Mouse (Mus musculus) myocyte (in vitro differentiated cells): ENCODE data around the gene Spty2d1. TPM values are rescaled to one million over a fixed set of nuclear protein-coding genes. Genes with fewer than 3 reads are reported as not detected.
"Not testable (repeated sequence)": the region's sequence is repeated elsewhere in the genome, so short reads cannot be mapped to it uniquely, and the experiment has no call there.

Source experiments
- H3K27me3 ChIP-seq: one replicate; pipeline ENCODE4 v1.6.1; 2011; ENCODE audit not compliant: control insufficient read depth, insufficient read depth, insufficient read length
- H3K36me3 ChIP-seq: one replicate; pipeline ENCODE4 v1.6.1; 2011; ENCODE audit not compliant: control insufficient read depth, insufficient read depth
- H3K4me2 ChIP-seq: one replicate; pipeline ENCODE4 v1.6.1; 2011; ENCODE audit warnings: low read depth, control low read depth
- H3K4me3 ChIP-seq: one replicate; pipeline ENCODE4 v1.5.1; 2011; ENCODE audit warnings: mild to moderate bottlenecking, control low read depth, moderate library complexity
- H3K79me2 ChIP-seq: one replicate; pipeline ENCODE4 v1.6.1; 2011; ENCODE audit not compliant: control insufficient read depth, insufficient read depth
- H3ac ChIP-seq: one replicate; pipeline ENCODE4 v1.6.1; 2011; ENCODE audit not compliant: control insufficient read depth, insufficient read length
- CEBPB ChIP-seq: IDR thresholded peaks from 2 replicates; pipeline ENCODE4 v1.6.1; 2011; ENCODE audit warnings: mild to moderate bottlenecking, moderate library complexity; ENCODE audit not compliant: poor library complexity, insufficient read depth, severe bottlenecking
- E2F4 ChIP-seq: IDR thresholded peaks from one replicate; pipeline ENCODE4 v1.6.1; 2011; ENCODE audit warnings: mild to moderate bottlenecking, control low read depth, moderate library complexity; ENCODE audit not compliant: insufficient read depth
- MAX ChIP-seq: IDR thresholded peaks from one replicate; pipeline ENCODE4 v1.6.1; 2011; ENCODE audit warnings: low read depth, mild to moderate bottlenecking, control low read depth
- MYOD1 ChIP-seq, 3 experiments: IDR thresholded peaks; one replicate each; pipeline ENCODE4 v1.6.1; 2011; ENCODE audit warnings: control low read depth in 2 of 3, low read depth in 2 of 3, mild to moderate bottlenecking in 2 of 3, moderate library complexity in 1 of 3; ENCODE audit not compliant: insufficient read length in 2 of 3, control insufficient read depth in 1 of 3
- MYOG ChIP-seq, 3 experiments: IDR thresholded peaks; one replicate each; pipeline ENCODE4 v1.6.1; 2011; ENCODE audit warnings: control low read depth in 2 of 3, low read depth in 2 of 3, mild to moderate bottlenecking in 2 of 3; ENCODE audit not compliant: insufficient read length in 2 of 3, control insufficient read depth in 1 of 3, insufficient read depth in 1 of 3
- POLR2A ChIP-seq: IDR thresholded peaks from one replicate; pipeline ENCODE4 v1.6.1; 2011; ENCODE audit warnings: low read depth, mild to moderate bottlenecking, control low read depth, moderate library complexity; ENCODE audit not compliant: insufficient read length
- POLR2AphosphoS2 ChIP-seq: IDR thresholded peaks from one replicate; pipeline ENCODE4 v1.6.1; 2011; ENCODE audit warnings: low read depth, control low read depth; ENCODE audit not compliant: insufficient read length
- REST ChIP-seq: IDR thresholded peaks from one replicate; pipeline ENCODE4 v1.6.1; 2011; ENCODE audit warnings: mild to moderate bottlenecking, control low read depth, moderate library complexity; ENCODE audit not compliant: insufficient read depth, insufficient read length
- SRF ChIP-seq: IDR thresholded peaks from one replicate; pipeline ENCODE4 v1.6.1; 2011; ENCODE audit warnings: low read depth; ENCODE audit not compliant: control insufficient read depth, insufficient read length
- TCF12 ChIP-seq: IDR thresholded peaks from one replicate; pipeline ENCODE4 v1.6.1; 2011; ENCODE audit warnings: mild to moderate bottlenecking, control low read depth; ENCODE audit not compliant: poor library complexity, insufficient read depth, severe bottlenecking
- TCF3 ChIP-seq: IDR thresholded peaks from one replicate; pipeline ENCODE4 v1.6.1; 2011; ENCODE audit warnings: low read depth, control low read depth; ENCODE audit not compliant: insufficient read length
- USF1 ChIP-seq: IDR thresholded peaks from one replicate; pipeline ENCODE4 v1.6.1; 2011; ENCODE audit warnings: low read depth, mild to moderate bottlenecking, control low read depth, moderate library complexity
- polyA plus RNA-seq: library from polyadenylated mRNA; unstranded; fragments of >200 nt; fragmentation: generic; extraction: Trizol; gene quantifications from one replicate; pipeline ENCODE4 v1.2.1, GENCODE M21; 2012; ENCODE audit warnings: missing spikeins

The Spty2d1 gene
- polyA plus RNA-seq, 1 experiment, result 12.0 TPM

DNA sequence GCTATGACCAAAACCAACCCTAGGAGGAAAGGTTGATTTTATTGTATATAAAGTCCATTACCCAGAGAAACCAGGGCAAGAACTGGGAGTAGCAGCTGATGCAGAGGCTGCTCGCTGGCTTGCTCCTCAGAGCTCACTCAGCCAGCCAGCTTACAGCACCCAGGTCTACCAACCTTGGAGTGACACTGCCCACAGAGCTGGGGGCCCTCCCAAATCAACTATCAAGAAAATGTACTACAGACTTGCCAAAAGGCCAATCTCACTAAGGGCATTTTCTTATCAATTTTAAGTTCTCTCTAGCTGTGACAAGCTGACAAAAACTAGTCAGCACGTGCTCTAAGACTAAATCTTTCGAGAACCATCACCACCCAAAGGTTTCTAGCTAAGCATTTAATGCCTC is 12.7 kb downstream of the Spty2d1 start:
- Histone ChIP-seq H3K79me2 (peaks cover 46% of the 10 kb centered on the region), H3K4me2 (no peak overlapping the region), H3K27me3 (no peaks in the 10 kb centered on the region), H3K4me3 (no peak overlapping the region), H3ac (no peak overlapping the region), H3K36me3 (peaks cover 83% of the 10 kb centered on the region)
- TF ChIP-seq POLR2A (no peak), SRF (no peak), POLR2AphosphoS2 (no peak), MYOG (IDR thresholded peaks at IDR 0.05; ENCODE audit: control insufficient read depth in 1 of 3, insufficient read depth in 1 of 3, insufficient read length in 2 of 3, low read depth in 2 of 3) (no peak), TCF3 (no peak), MYOD1 (IDR thresholded peaks at IDR 0.05; ENCODE audit: control insufficient read depth in 1 of 3, insufficient read length in 2 of 3, low read depth in 2 of 3) (no peak), MAX (no peak), CEBPB (no peak), REST (no peak), USF1 (no peak), TCF12 (no peak), E2F4 (no peak)

DNA sequence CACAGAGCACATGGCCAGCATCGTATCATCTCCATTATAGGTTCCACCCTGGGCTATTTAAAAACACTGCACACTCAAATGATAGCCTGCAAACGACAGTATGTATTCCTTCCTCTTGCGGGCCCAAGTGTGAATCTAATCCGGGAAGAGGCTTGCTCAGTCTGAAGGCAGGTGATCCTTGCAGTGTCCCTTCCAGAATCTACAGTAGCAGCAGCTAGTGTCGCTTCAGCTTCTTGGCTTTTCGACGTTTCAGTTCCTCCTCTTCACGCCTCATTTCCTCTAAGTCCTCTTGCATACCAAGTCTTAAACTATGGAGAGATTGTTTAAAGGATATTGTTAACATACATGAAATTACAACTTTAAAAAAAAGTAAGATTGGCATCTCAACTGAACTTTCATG is 15.1 kb downstream of the Spty2d1 start:
- no peak overlapping the region for H3K4me3 ChIP-seq
- H3K27me3 ChIP-seq, result no peaks in the 10 kb centered on the region
- peaks cover 68% of the 10 kb centered on the region for H3K36me3 ChIP-seq
- H3ac ChIP-seq, result no peak overlapping the region
- peaks cover 24% of the 10 kb centered on the region for H3K79me2 ChIP-seq
- H3K4me2 ChIP-seq, result no peak overlapping the region
- TF ChIP-seq MAX (no peak), REST (no peak), TCF12 (no peak), E2F4 (no peak), POLR2AphosphoS2 (no peak), MYOG (IDR thresholded peaks at IDR 0.05; ENCODE audit: control insufficient read depth in 1 of 3, insufficient read depth in 1 of 3, insufficient read length in 2 of 3, low read depth in 2 of 3) (no peak), POLR2A (no peak), CEBPB (no peak), MYOD1 (IDR thresholded peaks at IDR 0.05; ENCODE audit: control insufficient read depth in 1 of 3, insufficient read length in 2 of 3, low read depth in 2 of 3) (no peak), TCF3 (no peak), SRF (no peak), USF1 (no peak)

DNA sequence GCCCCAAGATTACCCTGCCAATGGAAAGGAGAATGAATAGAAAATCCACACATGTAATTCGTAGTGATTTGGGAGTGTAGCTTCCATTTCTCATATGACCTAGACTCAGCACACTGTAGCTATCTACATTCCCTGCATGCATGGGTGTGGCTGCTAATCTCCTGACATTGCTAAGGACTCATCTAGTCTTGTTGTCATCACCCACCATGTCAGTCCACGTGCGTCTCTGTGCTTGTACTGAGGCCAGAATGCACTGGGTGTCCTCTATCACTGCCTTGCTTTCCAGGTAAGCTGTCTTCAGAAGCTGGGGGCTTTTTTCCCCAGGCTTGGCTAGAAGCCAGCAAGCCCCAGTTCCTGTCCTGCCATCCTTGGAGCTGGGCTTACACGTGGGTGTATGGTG is 18.8 kb downstream of the Spty2d1 start:
- TF ChIP-seq POLR2A, result peak; percentile 16
- H3K79me2 ChIP-seq, H3K4me3 ChIP-seq, H3K27me3 ChIP-seq, H3K4me2 ChIP-seq, H3ac ChIP-seq: not testable (repeated sequence)
- H3K36me3 ChIP-seq, result peaks cover 38% of the 10 kb centered on the region

DNA sequence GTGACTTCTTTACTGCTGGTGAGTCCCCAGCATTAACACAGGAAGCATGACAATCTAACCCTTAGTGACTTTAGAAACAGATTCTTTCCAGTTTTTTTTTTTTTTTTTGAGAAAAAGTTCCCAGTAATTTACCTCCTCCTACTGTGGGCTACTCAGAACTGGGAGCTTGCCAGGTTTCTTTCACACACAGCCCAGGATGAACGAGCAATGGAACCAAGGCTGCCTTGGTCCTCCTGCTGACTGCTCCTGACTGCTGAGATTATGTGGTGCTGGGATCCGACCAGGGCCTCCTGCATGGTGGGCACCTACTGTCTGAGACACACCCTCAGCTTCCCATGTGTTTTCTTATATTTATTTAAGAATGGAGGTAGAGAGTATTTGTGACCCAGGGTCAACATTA is 21.1 kb downstream of the Spty2d1 start:
- Histone ChIP-seq H3K79me2 (no peaks in the 10 kb centered on the region), H3K4me2 (peak overlapping the region; percentile 43), H3K4me3 (no peak overlapping the region), H3K36me3 (peaks cover 15% of the 10 kb centered on the region), H3ac (no peak overlapping the region), H3K27me3 (no peaks in the 10 kb centered on the region)
- TF ChIP-seq MAX (no peak), TCF3 (no peak), E2F4 (no peak), MYOD1 (IDR thresholded peaks at IDR 0.05; ENCODE audit: control insufficient read depth in 1 of 3, insufficient read length in 2 of 3, low read depth in 2 of 3) (no peak), MYOG (IDR thresholded peaks at IDR 0.05; ENCODE audit: control insufficient read depth in 1 of 3, insufficient read depth in 1 of 3, insufficient read length in 2 of 3, low read depth in 2 of 3) (no peak), CEBPB (no peak), POLR2A (no peak), SRF (no peak), USF1 (no peak)

DNA sequence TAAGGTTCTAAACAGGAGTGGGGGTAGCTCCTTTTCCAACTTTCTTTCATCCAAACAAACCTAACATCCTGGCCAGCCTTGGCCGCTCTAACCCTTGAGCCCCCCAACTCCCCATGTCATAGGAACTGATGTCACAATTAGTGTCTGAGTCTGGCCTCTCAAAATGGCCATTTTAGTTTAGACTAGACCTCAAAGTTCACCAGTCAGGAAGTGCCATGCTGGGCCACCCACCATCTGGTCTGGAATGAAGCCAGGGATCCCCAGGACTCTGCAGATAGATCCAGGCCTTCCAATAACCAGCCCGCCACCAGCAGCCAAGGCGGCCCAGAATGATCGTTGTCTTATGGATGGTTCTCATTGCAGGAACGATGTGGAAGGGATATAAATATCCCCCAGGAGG is 21.6 kb downstream of the Spty2d1 start:
- no peak overlapping the region for H3K4me3 ChIP-seq
- no peak for TF ChIP-seq CEBPB
- peak overlapping the region; percentile 43 for H3K4me2 ChIP-seq
- H3K27me3 ChIP-seq, result no peaks in the 10 kb centered on the region
- H3ac ChIP-seq, result no peak overlapping the region
- peaks cover 10% of the 10 kb centered on the region for H3K36me3 ChIP-seq
- no peaks in the 10 kb centered on the region for H3K79me2 ChIP-seq
